Mouse (Mus musculus) thymus, adult 2 months (tissue): ENCODE results near the gene Tigit. TPM values are rescaled to one million over a fixed set of nuclear protein-coding genes. Genes with fewer than 3 reads are reported as not detected.

Experiments used
- DNase-seq: peaks from one replicate; pipeline ENCODE4 v3.0.0; 2021
- H3K27ac ChIP-seq: fragments of 200-500 bp; 2 replicates; pipeline ENCODE4 v1.5.1; 2012; ENCODE audit warnings: low read length, control low read depth; ENCODE audit not compliant: control insufficient read depth, insufficient read depth
- H3K27me3 ChIP-seq: fragments of 200-500 bp; 2 replicates; pipeline ENCODE4 v1.6.1; 2012; ENCODE audit warnings: mild to moderate bottlenecking, low read length, moderate library complexity, mixed read lengths; ENCODE audit not compliant: control insufficient read depth, insufficient read depth
- H3K36me3 ChIP-seq: fragments of 200-500 bp; 2 replicates; pipeline ENCODE4 v1.6.1; 2012; ENCODE audit warnings: mild to moderate bottlenecking, low read length, moderate library complexity; ENCODE audit not compliant: control insufficient read depth, insufficient read depth
- H3K4me1 ChIP-seq: fragments of 200-500 bp; replicated peaks from 2 replicates; pipeline ENCODE4 v1.6.1; 2012; ENCODE audit warnings: low read length; ENCODE audit not compliant: control insufficient read depth, insufficient read depth
- H3K4me3 ChIP-seq: fragments of 200-500 bp; 2 replicates; pipeline ENCODE4 v1.5.1; 2012; ENCODE audit warnings: mild to moderate bottlenecking, low read length, control low read depth, moderate library complexity; ENCODE audit not compliant: control insufficient read depth, insufficient read depth
- CTCF ChIP-seq: fragments of 200-500 bp; IDR thresholded peaks from 2 replicates; pipeline ENCODE4 v1.5.1; 2012; ENCODE audit warnings: mild to moderate bottlenecking, control low read depth, low read length, moderate library complexity, borderline replicate concordance; ENCODE audit not compliant: control insufficient read depth, poor library complexity, insufficient read depth; ENCODE audit errors: extremely low read depth
- POLR2A ChIP-seq: fragments of 200-500 bp; IDR thresholded peaks from 2 replicates; pipeline ENCODE4 v1.6.1; 2012; ENCODE audit warnings: mild to moderate bottlenecking, low read length, control low read depth, moderate library complexity; ENCODE audit not compliant: control insufficient read depth, poor library complexity, insufficient read depth; ENCODE audit errors: extremely low read depth
- WGBS: fragments of 180-500 bp; shearing (Covaris S2); methylation state at CpG from one replicate; pipeline ENCODE4 v1.1.7; 2018; 5-methylcytosine and 5-hydroxymethylcytosine counted together
- polyA plus RNA-seq: library from polyadenylated mRNA; depleted of rRNA; stranded (reverse); fragments of >200 nt; gene quantifications from 2 replicates; pipeline ENCODE4 v1.2.3, GENCODE M21; 2012; rRNA removed

Tigit gene
- 5.1 and 5.2 TPM in 2 replicates for polyA plus RNA-seq

GRCm38 (mm10) chr16:43663978-43664579 is at the start of gene Tigit:
TSS of gene Tigit (minus strand) at chr16:43664146.
- 28% methylated on average over 7 of the region's 7 CpGs for WGBS
- TF ChIP-seq CTCF (no peak), POLR2A (no peak)
- no peak within 1 kb of the TSS for H3K4me3 ChIP-seq
- peak within 1 kb of the TSS; percentile 46; the same call in 1 of the 2 replicates for H3K27ac ChIP-seq
- DNase-seq: peak; percentile 14
- H3K4me1 ChIP-seq: peaks cover 10% of the 10 kb centered on the region
- H3K27me3 ChIP-seq: no peaks in the 10 kb centered on the region
- no peaks in the 10 kb centered on the region for H3K36me3 ChIP-seq

DNA sequence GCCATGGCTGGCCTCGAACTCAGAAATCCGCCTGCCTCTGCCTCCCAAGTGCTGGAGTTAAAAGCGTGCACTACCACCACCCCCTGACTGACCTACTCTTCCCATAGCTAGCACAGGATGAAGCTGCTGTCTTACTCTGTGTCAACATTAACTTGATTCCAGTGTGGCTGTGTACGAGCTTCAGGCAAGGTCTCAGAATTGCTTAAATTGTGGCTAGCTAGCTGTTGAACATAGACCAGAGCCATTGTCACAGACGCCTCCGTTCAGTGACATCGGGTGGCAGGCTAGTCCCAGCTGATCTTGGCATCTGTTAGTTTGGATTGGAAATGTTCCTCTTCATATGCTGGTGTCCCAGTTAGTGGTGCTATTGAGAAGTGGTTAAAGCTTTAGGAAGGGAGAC is 47.4 kb upstream of the Tigit start:
- no peak for DNase-seq
- no peak overlapping the region for H3K27ac ChIP-seq
- H3K4me3 ChIP-seq: no peak overlapping the region
- no peaks in the 10 kb centered on the region for H3K27me3 ChIP-seq
- TF ChIP-seq CTCF (no peak), POLR2A (no peak)
- 90% methylated on average over 7 of the region's 7 CpGs for WGBS
- H3K4me1 ChIP-seq: peaks cover 17% of the 10 kb centered on the region
- H3K36me3 ChIP-seq: no peaks in the 10 kb centered on the region

- Histone ChIP-seq H3K4me3 (no peak overlapping the region), H3K27ac (peak overlapping the region; percentile 96; the same call in 1 of the 2 replicates), H3K27me3 (no peaks in the 10 kb centered on the region), H3K4me1 (peaks cover 17% of the 10 kb centered on the region), H3K36me3 (no peaks in the 10 kb centered on the region)
- TF ChIP-seq CTCF (no peak), POLR2A (no peak)
- no peak for DNase-seq
- 93% methylated on average over 11 of the region's 11 CpGs for WGBS
These were observed 46.7 kb upstream of the Tigit start for GRCm38 (mm10) chr16:43710651-43711050.

- no peaks in the 10 kb centered on the region for H3K36me3 ChIP-seq
- H3K27me3 ChIP-seq: no peaks in the 10 kb centered on the region
- H3K4me3 ChIP-seq: no peak overlapping the region
- DNase-seq: no peak
- H3K27ac ChIP-seq: peak overlapping the region; percentile 96
- TF ChIP-seq POLR2A: no peak
- no peak for TF ChIP-seq CTCF
- peaks cover 17% of the 10 kb centered on the region for H3K4me1 ChIP-seq
- WGBS: 19% methylated on average over 6 of the region's 6 CpGs
These were observed 46.2 kb upstream of the Tigit start for GRCm38 (mm10) chr16:43710134-43710475.

GRCm38 (mm10) chr16:43709432-43710133 is 45.6 kb upstream of the Tigit start:
- WGBS: 14% methylated on average over 9 of the region's 9 CpGs
- Histone ChIP-seq H3K36me3 (no peaks in the 10 kb centered on the region), H3K27me3 (no peaks in the 10 kb centered on the region), H3K4me1 (peaks cover 17% of the 10 kb centered on the region), H3K4me3 (peak overlapping the region; percentile 26; the same call in 1 of the 2 replicates), H3K27ac (peak overlapping the region; percentile 96)
- no peak for TF ChIP-seq CTCF
- TF ChIP-seq POLR2A: no peak
- peak; percentile 37 for DNase-seq

GRCm38 (mm10) chr16:43709062-43709413 is 45.1 kb upstream of the Tigit start:
- Histone ChIP-seq H3K27me3 (no peaks in the 10 kb centered on the region), H3K4me1 (peaks cover 17% of the 10 kb centered on the region), H3K27ac (peak overlapping the region; percentile 89), H3K36me3 (no peaks in the 10 kb centered on the region), H3K4me3 (no peak overlapping the region)
- no peak for TF ChIP-seq POLR2A
- no peak for TF ChIP-seq CTCF
- 84% methylated on average over 15 of the region's 15 CpGs for WGBS
- DNase-seq: peak; percentile 23

GRCm38 (mm10) chr16:43708335-43709061 is 44.6 kb upstream of the Tigit start:
- no peak overlapping the region for H3K4me3 ChIP-seq
- H3K4me1 ChIP-seq: peaks cover 17% of the 10 kb centered on the region
- no peaks in the 10 kb centered on the region for H3K36me3 ChIP-seq
- peak; percentile 22 for DNase-seq
- H3K27ac ChIP-seq: peak overlapping the region; percentile 89
- 65% methylated on average over 13 of the region's 13 CpGs for WGBS
- no peaks in the 10 kb centered on the region for H3K27me3 ChIP-seq
- TF ChIP-seq CTCF: no peak
- TF ChIP-seq POLR2A: no peak
